Mouse (Mus musculus) embryonic fibroblast, embryonic 13.5 days (primary cell): ENCODE measurements around the gene Slc8a1. TPM values are rescaled to one million over a fixed set of nuclear protein-coding genes. Genes with fewer than 3 reads are reported as not detected.

Experiments used
- H3K27ac ChIP-seq: 2 replicates; pipeline ENCODE4 v1.5.1; 2012; ENCODE audit warnings: low read length, control low read depth, inconsistent platforms; ENCODE audit not compliant: insufficient read depth
- H3K4me1 ChIP-seq: 2 replicates; pipeline ENCODE4 v1.6.1; 2011; ENCODE audit warnings: low read length; ENCODE audit not compliant: control insufficient read depth, insufficient read depth
- H3K4me3 ChIP-seq: 2 replicates; pipeline ENCODE4 v1.5.1; 2011; ENCODE audit warnings: mild to moderate bottlenecking, control low read depth, low read length; ENCODE audit not compliant: insufficient read depth
- CTCF ChIP-seq: IDR thresholded peaks from 2 replicates; pipeline ENCODE4 v1.5.1; 2011; ENCODE audit warnings: mild to moderate bottlenecking, control low read depth, low read length, moderate library complexity, borderline replicate concordance; ENCODE audit not compliant: insufficient read depth
- POLR2A ChIP-seq: IDR thresholded peaks from 2 replicates; pipeline ENCODE4 v1.6.1; 2011; ENCODE audit warnings: low read depth, mild to moderate bottlenecking, control low read depth, low read length, moderate library complexity
- polyA plus RNA-seq: library from polyadenylated mRNA; stranded (reverse); fragments of >200 nt; gene quantifications from 2 replicates; pipeline ENCODE4 v1.2.4, GENCODE M21; 2011; ENCODE audit warnings: low read depth; ENCODE audit not compliant: missing spikeins, insufficient read length

The Slc8a1 gene
- polyA plus RNA-seq, 1 experiment = 22.9 TPM

DNA sequence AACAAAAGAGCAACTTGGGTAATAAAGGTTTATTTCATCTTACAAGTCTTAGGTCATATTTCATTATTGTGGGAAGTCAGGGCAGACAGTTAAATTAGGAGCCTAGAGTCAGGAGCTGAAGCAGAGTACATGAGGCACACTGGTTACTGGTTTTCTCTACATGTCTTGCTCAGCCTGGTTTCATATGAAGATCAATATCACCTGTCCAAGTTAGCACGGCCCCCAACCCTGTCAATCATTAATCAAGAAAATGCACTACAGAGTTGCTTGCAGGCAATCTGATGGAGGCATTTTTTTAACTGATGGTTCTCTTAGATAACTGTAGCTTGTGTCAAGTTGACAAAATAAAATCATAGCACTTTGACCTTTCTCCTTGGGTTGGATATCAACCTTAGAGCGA is 2.6 kb downstream of the Slc8a1 start:
- no peak overlapping the region for H3K4me3 ChIP-seq
- peaks cover 4% of the 10 kb centered on the region; the same call in 1 of the 2 replicates for H3K4me1 ChIP-seq
- TF ChIP-seq POLR2A (no peak), CTCF (no peak)
- no peak overlapping the region for H3K27ac ChIP-seq

DNA sequence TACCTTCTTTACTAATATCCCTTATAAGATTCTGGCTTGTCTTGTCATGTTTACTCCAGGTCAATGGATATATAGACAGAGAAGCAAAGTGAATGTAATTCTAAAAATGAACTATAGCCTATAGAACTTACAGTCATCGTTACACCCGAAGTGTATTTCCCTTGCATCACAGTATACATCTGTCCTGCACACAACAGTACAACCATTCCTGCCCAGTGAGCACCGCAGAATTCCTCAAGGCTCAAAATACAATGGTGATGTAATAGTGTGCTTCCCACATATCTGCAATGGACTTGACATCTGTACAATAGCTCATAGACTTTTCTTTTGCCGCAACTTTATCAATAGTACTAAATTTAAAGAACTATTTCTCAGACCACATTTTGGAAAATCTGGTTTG is 8.3 kb downstream of the Slc8a1 start:
- H3K4me3 ChIP-seq = no peak overlapping the region
- no peaks in the 10 kb centered on the region for H3K4me1 ChIP-seq
- TF ChIP-seq POLR2A = no peak
- TF ChIP-seq CTCF = no peak
- H3K27ac ChIP-seq = no peak overlapping the region

DNA sequence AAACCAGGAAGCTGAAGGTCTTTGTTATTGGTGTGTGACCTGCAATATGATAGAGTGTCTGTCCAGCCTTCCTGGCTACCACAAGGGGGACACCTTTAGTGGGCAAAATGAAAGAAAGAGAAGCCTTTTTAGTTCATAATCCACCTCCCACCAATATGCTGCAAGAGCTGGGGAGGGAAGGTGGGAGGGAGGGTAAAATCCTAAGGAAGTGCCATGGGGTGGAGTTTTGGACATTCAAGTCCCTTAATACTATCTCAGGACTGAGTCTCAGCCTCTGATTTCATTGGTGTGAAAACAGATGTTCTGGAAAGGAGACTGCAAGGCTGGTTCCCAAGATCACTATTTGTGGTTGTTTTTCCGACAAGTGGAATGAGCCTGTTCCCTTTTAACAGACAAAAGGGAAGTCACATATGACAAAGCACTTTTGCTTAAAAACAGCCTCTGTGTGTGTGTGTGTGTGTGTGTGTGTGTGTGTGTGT is 25.9 kb downstream of the Slc8a1 start:
- no peak overlapping the region for H3K27ac ChIP-seq
- H3K4me1 ChIP-seq = no peaks in the 10 kb centered on the region
- TF ChIP-seq CTCF (no peak), POLR2A (no peak)
- no peak overlapping the region for H3K4me3 ChIP-seq

DNA sequence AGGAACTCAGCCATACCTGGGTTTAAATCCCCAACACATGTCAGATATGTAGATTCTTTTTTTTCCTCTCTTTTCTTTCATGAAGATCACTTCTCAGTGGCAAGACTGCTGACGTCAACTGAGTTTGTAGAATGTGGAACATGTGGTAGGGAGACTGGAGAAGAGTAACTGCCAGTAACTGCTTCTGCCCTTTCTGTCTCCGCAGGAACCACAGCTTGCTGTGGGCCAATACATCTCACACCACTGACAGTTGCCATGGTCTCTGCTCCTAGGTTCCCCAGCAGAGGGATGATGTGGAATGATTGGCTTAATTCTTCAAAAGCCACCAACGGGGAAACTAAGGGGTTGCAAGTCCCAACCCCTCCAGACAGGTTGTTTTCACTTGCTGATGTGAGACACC is 33.4 kb downstream of the Slc8a1 start:
- no peak overlapping the region for H3K27ac ChIP-seq
- H3K4me1 ChIP-seq = no peaks in the 10 kb centered on the region
- TF ChIP-seq CTCF = no peak
- no peak for TF ChIP-seq POLR2A
- H3K4me3 ChIP-seq = no peak overlapping the region

DNA sequence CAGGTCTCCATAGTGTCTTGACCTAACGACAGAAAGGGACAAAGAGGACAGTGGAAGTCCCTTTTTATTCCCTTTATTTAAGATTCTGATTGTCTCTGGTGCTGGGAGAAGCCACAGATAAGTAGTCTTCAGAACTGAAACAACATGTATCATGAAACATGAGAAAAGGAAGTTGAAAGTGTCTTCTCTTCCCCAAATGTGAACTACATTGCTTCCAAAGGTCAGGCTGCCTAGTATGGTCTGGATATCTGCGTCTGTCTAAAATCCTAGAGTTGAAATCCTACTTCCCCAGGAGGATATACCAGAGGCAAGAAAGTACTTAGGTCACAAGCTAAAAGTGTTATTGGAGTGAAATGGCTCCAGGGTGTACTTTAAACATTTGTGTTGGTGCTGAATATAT is 34.9 kb downstream of the Slc8a1 start:
- no peak overlapping the region for H3K4me3 ChIP-seq
- no peak overlapping the region for H3K27ac ChIP-seq
- no peaks in the 10 kb centered on the region for H3K4me1 ChIP-seq
- no peak for TF ChIP-seq POLR2A

DNA sequence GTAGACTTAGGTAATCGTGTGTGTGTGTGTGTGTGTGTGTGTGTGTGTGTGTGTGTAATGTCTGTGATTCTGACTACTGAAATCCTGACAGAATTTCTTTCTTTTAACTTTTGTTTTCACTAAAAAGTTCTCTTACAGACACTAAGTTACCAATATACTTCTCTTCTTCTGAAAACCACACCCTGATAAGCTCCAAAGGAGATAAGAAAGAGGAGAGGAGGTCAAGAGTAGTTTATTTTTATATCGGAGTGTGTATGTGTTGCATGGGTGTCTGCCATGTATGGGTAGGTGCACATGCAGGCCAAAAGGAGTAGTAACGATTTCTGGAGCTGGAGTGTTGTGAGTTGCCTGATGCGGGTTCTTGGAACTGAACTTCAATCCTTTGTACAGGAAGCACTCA is 36.5 kb downstream of the Slc8a1 start:
- H3K4me3 ChIP-seq = no peak overlapping the region
- no peaks in the 10 kb centered on the region; the same call in 1 of the 2 replicates for H3K4me1 ChIP-seq
- no peak for TF ChIP-seq POLR2A
- no peak for TF ChIP-seq CTCF
- H3K27ac ChIP-seq = no peak overlapping the region

DNA sequence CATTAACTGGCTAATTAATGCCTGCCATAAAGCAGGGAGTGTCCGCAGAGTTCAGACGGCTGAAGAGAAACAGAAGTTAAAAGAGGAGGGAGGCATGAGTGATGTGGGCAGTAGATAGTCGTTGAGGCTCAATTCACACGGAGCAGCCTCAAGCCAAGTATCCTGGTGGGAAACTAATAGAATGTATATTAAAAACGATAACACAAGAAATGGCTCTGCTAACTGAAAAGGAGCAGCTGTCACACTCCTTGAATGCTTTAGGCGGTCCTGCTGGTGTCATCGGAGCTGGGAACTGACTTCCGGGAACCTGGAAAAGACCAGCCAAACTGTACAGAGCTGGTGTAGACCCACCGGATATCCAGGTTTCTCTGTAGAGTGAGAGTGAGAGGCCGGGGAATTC is 39.4 kb downstream of the Slc8a1 start:
- Histone ChIP-seq H3K27ac (no peak overlapping the region), H3K4me1 (no peaks in the 10 kb centered on the region; the same call in 1 of the 2 replicates), H3K4me3 (no peak overlapping the region)
- TF ChIP-seq POLR2A (no peak), CTCF (no peak)

DNA sequence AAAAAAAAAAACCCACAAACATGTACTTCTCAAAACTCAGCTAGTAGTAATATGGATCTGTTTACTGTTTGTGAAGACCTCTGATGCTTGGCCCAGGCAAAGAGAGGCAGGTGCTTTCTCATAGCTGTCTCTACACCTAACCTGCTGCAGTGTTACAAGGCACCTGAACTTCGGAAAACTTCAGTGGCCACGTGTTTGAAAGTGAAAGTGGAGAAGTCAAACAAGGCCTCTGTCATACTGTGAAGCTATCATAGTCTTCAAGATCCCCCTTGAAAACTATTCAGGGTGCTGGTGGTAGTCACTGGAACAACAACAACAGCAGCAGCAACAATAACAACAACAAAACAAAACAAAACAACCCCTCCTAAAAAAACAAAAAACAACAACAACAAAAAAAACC is 40.5 kb downstream of the Slc8a1 start:
- TF ChIP-seq CTCF = no peak
- TF ChIP-seq POLR2A = no peak
- Histone ChIP-seq H3K4me3 (no peak overlapping the region), H3K4me1 (no peaks in the 10 kb centered on the region; the same call in 1 of the 2 replicates), H3K27ac (no peak overlapping the region)

DNA sequence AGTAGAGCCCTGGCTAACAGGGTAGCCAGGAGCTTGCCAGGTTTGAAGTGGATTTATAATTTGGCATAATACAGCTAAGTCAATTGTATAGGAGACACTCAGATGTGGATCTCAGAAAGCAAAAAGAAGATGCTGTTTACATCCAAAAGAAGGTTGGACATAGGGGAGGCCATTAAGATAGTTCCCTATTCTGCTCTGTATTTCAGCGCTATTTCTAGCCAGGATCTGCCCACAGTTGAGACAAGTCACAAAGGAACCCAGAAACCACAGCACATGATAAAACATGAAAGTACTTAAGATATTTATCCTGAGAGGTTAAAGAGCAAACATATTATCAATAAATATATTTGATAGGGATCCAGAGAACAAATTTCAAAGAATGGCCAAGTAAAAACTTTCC is 43.2 kb downstream of the Slc8a1 start:
- Histone ChIP-seq H3K27ac (no peak overlapping the region), H3K4me3 (no peak overlapping the region), H3K4me1 (no peaks in the 10 kb centered on the region; the same call in 1 of the 2 replicates)
- TF ChIP-seq POLR2A = no peak
- no peak for TF ChIP-seq CTCF

DNA sequence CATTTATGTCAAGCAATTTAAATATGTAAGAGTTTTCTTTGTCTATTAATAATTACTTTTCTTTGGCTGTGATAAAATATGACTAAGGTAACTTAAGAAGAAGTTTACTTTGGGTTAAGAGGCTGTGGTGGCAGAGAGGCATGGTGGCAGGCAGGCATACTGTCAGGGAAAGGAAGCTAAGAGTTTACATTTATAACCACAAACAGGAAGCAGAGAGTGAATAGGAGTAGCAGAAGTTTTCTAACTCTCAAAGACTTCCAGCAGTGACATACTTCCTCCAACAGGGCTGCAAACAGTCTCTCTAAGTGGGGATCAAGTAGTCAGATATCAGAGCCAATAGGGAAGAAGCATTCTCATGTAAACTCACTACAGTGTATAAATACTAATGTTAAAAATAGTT is 58.6 kb downstream of the Slc8a1 start:
- no peak for TF ChIP-seq CTCF
- no peak for TF ChIP-seq POLR2A
- H3K4me3 ChIP-seq = no peak overlapping the region
- no peak overlapping the region for H3K27ac ChIP-seq
- H3K4me1 ChIP-seq = no peaks in the 10 kb centered on the region

DNA sequence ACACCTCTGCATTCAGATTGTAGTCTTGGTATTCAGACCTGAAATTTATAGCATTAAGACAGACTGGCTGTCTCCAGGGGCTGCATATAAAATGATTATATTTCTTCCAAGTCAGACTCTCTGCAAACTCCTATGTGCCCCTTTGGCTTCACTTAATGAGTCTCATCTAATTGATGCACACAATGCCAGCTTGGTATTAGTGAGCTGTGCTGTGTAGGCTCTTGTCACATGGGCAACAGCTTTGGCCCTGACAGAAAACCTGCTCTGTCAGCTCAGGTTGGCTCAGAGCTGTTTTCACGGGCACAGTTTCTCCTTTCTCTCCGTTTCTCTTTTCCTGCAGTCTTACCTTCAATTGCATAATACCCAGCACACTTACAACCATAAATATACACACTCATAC is 60.7 kb downstream of the Slc8a1 start:
- Histone ChIP-seq H3K4me3 (no peak overlapping the region), H3K4me1 (no peaks in the 10 kb centered on the region), H3K27ac (no peak overlapping the region)
- no peak for TF ChIP-seq CTCF
- no peak for TF ChIP-seq POLR2A
